Mouse (Mus musculus) MEL-GATA-1-ER (cell line): ENCODE data around the gene Tmod4.
A peak's percentile ranks its signal among the peaks of the same experiment; 100 is the strongest.

Experiments
- DNase-seq: peaks from one replicate; pipeline ENCODE4 v3.0.0-alpha.2; 2012; ENCODE audit warnings: low read depth; ENCODE audit errors: extremely low read depth

Tmod4 gene

DNA sequence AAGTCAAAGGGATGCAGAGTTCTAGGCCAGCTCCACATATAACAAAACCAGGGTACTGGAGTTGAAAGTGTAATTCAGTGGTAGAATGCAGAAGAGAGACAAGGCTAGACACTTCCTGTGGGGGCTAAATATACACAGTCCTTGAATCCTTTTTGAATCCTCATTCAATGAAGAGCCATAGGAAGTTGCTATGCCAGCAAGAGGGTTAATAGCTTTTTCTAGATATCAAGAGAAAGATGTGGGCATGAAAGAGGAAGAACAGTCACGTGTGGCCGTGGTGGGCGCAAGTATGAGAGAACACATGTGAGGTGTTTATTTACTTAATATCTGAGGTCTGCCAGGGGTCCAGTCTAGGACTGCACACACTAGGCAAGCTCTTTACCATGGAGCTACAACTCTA is 12.1 kb downstream of the Tmod4 start:
- no peak for DNase-seq

DNA sequence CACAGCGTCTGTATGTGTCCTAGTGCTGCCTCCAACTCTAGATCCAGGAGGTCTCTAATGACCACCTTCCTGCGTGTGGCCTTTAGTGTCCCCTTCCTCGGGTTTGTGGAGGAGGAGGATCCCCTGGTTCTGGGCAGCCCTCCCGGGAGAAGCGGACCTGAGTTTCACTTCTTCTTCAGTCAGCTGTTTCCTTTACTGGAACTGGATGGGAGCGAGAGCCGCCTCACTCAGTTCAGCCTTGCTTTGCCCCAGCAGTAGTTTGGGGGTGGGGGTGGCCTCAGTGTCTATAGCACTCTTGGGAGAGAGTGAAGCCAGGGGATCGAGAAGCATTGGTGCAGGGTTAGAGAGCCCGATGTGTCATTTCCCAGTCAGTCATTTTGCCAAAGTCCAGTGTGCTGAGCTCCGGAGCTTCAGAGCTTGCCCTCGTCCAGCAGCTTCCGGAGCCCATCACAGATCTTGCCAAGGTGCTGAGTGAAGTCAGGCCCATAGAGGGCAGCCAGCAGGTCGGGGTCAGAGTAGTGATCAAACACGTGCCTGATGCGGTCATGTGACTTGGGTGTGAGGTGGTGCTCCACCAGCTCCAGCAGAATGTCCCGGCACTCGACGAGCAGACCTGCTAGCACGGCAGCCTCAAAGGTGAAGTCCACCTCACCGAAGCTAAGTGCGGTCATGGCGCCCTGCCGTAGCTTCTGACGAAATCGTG is 15.5 kb downstream of the Tmod4 start:
- DNase-seq, result no peak

DNA sequence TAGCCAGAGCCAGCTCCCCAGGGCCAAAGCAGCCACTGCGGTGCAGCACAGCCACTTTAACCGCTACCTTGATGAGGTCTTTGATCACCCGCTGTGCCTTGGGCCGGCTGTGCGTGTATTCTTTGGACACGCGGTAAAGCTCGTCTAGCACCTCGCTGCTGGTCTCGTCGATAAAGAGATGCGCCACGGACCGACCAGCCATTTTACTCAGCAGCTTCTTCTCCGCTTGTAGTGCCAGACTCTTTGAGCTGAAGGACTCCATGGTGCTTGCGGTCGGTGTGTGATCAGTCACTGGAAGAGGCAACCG is 16.0 kb downstream of the Tmod4 start:
- no peak for DNase-seq

DNA sequence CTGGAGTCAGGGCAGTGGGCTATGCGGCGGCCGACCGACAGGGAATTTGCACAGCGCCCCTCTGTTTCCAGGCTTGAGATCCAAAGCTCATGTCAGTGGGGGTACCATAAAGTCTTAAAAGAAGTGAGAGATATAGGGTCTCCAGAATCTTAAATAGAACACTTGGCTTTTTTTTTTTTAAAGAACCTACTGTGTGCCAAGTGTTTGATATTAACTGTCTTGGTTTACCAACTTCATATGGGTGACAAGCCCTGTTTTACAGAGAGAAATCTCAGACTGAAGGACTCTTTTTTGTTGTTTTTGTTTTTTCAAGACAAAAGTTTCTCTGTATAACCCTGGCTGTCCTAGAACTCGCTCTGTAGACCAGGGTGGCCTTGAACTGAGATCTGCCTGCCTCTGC is 16.5 kb downstream of the Tmod4 start:
- no peak for DNase-seq

DNA sequence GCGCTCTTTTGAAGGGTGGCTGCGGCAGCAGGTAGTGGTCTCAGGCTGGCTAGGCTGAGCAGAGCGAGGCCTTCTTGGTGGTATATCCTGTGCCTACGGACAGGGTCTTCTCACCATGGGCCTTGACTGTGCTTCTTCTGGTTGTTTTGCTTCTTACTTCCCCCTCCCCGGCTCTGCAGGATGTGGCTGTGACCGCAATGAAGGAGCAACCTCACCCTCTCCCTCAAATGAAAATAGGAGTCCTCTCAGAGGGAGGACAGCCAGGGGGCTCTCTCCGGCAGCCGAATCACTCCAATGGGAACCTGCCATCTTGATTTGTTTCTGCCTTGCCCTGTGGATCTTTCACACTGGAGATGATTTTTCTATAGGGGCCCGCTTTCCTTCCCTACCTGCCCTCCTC is 17.2 kb downstream of the Tmod4 start:
- peak; percentile 70 for DNase-seq

DNA sequence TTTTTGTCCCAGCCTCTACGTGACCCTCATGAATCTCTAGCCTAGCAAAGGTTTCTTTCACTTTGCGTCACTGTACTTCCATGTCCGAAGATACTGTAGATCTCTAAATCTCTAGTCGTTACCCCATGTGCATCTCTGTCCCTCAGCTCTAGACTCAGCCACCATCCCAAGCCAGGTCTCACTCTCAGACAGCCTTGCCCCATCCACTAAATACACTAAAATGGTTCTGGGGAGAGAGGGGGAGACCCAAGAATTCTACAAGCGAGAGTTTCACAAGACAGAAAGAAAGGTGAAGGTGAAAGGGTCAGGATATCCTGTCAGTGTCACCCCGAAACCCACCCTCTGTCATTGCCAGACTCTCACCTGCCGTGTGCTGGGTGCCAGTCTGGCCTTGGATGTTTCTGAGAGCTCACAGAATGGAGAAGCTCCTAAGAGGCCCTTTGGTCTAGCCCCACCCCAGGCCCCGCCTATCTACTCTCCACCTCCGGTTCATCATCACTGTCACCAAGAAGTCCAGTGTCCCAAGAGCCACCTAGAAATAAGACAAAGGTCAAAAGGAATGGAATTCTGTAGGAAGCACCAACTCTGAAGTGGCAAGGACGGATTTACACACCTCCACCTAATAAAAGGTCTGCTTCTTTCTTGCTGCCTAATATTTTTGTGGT is 17.8 kb downstream of the Tmod4 start, which contains the start of gene Tnfaip8l2:
TSS of gene Tnfaip8l2 (minus strand) at position 409 of the 665 bp plus-strand sequence.
- peak; percentile 75 for DNase-seq

DNA sequence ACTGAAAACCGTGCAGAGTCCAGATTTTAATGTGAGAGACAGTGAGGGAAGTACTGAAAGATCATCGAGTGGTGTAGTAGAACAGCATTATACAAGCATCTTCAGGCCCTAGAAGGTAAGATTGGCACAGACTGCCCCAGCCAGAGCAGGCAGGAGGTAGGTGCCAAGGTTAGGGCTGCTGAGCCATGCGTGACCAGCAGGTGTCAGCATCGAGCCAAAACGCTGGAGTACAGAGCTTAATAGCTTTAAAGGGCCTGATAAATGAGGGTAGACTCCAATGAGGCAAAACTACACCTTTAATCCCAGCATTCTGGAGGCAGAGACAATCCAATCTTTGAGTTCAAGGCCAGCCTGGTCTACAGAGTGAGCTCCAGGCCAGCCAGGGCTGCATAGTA is 18.3 kb downstream of the Tmod4 start:
- DNase-seq, result peak; percentile 79

DNA sequence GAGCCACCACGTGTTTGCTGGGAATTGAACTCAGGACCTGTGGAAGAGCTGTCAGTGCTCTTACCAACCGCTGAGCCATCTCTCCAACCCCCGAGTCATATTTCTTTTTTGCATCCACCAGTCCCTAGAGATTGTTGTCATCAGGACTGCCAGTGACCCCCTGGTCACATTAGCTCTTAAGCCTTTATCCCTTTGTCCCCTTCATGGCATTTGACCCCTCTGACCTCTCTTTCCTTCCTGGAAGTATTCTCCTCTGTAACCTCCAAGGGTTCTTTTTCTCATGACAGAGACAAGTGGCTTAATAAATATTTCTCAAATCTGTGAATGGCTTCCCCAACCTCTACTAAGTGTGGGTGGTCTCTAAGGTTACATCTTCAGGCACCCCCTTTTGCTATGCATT is 23.6 kb downstream of the Tmod4 start:
- no peak for DNase-seq

DNA sequence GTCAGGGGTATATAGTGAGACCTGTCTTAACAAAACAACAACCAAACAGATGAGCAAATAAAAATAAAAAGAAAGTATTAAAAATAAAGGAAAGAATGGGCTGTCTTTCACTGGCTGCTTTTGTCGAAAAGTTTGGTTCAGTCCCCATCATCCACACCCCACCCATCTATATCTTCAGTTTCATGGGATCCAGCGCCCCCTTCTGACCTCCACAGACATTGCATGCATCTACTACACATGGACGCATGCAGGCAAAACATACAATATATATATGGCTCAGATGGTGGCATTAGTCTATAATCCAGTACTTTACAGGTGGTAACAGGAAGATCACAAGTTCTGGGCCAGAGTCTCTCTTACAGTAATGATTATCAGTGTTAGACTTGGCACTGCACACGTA is 29.6 kb downstream of the Tmod4 start:
- DNase-seq, result peak; percentile 83

DNA sequence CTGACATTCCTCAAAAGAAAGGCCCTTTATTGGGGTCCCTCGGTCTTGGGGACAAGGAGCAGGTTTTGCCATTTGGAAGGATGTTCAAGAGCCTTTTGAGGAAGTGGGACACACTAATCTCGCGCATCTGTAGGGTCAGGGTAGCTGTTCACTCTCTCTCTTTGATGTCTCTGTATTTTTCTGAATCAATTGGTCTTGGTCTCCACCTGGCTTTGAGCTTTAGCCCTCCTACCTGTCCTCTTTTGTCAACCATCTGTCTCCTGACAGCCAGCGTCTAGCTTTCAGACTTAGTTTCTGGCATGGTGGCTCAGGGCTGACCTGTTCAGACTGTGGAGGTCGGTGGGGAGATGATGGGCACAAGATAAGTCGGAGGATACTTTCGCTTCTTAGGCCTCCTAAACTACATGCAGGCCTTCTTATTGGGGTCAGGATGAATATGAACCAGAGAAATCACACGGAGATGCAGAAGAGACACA is 35.3 kb downstream of the Tmod4 start:
- no peak for DNase-seq

DNA sequence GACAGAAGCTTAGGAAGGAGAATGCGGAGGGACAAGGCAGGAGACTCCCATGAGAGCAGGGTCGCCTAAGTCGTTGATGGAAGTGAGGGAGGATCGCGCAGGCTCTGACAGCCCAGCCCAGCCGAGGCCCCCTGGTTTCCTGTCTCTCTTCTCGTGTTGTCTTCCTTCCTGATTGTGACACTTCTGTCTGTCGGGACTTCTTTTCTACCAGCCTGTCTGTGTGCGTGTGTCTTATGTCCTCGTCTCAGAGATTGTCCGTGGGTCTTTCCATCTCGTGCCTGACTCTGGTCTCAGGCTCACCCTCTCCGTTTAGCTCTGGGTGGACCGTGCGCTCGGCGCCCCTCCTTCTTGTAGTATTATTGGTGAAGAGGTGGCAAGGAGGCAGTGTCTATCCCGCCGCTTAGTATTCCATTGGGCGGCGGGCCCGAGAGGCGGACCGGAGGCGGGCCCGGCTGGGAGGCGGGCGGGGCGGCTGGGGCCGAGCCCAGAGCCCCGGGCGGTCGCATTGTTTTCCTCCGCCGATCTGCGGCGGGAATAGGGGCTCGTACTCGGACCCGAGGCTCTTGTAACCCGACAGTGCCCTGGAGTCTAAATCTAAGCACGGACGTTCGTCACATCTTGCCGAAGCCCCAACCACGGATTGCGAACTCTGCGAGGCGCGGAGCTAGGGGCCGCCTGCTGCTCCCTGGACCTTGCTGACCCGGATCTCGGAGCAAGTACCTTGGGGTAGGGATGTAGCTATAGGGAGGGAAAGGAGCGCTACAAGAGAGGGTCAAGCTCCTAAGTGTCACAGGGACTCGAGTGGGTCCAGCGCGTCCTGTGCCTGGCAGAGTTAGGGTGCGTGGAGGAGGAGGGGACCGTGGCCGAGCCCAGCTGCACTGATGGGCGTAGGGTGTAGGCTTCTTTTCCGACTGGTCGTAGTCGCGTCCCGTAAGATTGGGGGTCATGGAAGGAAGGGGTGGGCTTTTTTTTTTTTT is 36.0 kb downstream of the Tmod4 start, which contains the start of gene Sema6c:
TSS of gene Sema6c (plus strand) at position 471 of the 977 bp plus-strand sequence.
- DNase-seq, result peak; percentile 98

DNA sequence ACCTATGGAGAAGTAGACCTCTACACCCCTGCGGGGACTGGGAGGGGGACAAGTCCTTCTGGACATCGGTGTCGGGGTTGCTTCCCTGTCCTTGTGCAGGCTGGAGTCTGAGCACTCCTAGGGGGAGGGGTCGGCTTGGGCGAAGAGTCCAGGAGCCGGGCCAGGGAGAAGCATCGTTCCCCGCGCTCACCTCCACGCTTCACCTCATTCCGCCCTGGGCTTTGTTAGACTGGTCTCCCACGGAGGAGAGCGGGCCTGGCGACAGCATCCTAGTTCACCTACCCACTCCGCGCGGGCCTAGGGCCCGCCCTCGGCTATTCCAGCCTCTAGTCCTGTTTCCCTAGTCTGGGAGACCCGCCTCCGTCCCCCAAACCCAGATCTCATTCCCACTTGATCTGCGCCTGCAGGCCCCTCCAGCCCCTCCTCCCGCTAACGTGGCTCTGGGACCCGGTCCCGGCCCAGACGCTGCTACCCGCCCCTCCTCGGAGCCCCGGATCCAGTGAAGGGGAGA is 36.8 kb downstream of the Tmod4 start:
- no peak for DNase-seq

DNA sequence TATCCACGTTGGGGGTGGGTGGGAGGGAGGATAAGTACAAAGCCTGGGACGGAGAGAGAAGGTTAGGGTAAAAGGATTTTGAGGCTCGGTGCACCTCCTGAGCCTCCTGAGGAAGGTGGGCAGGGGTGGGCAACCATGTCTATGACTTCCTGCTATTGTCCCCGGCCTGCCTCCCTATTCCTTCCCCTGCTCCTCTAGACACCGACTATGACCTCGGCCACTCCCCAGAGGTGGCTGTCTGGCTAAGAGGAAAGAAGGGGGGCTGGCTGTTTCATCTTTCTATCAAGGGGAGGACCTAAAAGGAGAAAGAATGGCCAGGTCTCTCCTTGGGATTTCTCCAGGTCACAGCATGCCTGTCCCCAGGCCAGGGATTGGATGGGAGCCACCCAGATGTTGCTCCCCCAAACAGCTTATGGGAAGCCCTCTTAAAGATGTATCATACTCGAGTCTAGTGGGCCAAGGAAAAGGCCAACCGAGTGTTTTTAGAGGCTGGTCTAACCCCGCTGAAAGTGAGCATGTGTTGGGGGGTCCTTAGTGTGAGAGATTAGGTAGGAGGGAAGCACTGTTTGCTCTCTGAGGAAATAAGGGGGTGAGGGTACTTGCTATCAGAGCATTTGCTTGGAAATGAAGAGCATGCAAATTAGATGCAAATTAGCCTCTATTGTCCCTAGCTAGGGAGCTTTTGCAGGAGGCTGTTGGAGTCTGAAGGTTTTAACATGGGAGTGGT is 37.5 kb downstream of the Tmod4 start:
- DNase-seq, result no peak

DNA sequence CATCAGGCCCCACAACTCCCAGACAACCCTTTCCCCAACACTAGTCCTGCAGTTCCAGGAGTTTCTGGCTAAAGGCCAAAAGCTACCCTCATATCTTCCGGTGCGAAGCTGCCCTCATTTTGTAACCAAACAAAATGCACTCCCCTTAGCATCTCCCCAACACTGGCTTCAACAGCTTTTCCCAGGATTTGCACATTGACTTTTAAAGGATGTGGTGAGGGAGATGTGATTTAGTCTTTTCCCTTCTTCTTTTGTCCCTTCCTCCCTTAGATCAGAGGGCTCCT is 38.0 kb downstream of the Tmod4 start:
- no peak for DNase-seq

DNA sequence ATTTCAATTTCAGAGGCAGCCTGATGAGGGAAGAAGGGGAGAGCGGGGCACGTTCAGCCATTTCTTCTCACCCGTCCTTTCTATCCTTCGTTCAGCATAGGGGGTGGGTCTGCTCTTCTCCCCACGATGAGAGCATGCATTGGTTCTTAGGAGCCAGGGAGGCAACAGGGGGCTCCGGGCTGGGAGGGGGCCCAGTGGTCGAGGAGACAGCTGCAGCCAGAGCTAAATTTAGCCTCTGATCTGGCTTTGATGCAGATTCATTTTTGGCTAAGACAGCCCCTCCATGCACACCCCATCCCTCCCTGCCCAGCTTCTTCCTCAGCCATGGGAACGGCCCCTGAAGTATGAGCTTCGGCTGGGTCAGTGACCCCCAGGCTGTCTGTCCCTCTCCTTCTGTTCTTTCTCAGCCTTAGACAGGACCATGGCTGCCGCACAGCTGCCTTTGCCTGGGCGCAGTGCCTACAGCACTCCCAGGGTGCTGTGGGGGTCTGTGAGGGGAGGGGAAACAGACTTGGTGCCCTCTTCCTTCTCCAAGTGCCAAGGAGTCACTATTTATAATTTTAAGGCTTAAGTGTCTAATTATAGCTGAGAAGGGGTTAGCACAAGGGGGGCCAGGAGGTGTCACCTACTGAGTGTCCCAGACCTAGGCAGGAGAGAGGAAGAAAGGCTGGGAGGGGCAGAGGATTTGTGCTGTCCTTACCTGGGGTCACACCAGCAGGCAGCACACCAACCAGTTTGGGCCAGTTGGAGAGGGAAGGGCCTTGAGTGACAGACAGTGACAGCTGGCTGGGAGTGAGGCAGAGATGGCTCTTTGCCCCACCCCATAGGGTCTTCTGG is 39.4 kb downstream of the Tmod4 start:
- no peak for DNase-seq

DNA sequence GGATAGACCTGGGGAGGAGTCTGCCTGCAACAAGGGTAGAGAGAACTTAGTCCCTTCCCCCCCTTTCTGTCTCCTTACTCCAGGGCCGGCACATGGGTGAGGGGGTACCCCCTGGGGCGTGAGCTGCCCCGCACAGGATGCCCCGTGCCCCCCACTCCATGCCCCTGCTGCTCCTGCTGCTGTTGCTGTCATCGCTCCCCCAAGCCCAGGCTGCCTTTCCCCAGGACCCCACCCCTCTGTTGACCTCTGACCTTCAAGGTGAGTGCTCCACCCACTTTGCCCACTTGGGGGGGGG is 39.9 kb downstream of the Tmod4 start:
- DNase-seq, result no peak

DNA sequence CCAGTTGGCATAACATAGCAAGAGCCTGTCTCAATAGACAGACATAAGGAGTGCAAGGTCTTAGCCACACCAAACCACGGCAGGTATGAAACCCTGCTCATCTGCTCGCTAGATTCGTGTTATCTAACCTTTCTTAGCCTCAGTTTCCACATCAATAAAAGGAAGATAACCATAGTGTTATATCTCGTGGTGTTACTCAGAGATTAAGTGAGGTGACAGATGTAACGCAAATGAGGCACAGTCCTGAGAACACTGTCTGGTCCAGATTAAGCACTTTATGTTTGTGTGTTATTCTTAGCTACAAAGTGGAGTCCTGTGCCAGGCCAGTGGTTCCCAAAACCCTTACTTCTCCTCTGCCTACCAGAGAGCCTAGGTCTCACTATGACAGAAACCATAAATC is 40.6 kb downstream of the Tmod4 start:
- DNase-seq, result no peak

DNA sequence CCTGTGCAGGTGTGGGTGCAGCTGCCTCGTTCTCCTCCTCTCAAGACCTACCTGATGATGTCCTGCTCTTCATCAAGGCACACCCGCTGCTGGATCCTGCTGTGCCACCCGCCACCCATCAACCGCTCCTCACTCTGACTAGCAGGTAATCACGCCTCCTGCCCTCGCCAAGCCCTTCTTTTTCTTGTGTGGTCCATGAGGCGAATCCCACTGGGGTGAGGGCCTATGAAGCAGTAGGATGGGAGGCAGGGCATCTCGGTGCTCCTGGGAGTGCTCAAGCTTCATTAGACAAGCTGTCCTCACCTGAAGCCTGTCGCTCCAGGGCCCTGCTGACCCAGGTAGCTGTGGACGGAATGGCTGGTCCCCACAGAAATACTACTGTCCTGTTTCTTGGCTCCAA is 45.7 kb downstream of the Tmod4 start:
- DNase-seq, result no peak

DNA sequence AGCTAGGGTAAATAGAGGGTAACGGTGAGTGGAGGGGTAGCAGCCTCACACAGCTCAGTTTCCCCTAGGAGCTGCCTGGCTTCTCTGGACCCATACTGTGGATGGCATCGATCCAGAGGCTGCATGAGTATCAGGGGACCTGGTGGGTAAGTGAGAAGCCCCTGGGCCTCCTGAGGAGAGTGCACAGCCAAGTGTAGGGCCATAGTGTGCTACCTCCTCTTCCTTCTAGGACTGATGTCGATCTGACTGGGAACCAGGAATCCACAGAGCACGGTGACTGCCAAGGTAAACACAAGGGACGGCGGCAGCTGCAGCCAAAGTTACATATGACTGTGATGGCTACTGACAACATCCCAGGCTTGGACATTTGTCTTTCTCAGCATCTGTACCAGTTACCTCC is 46.8 kb downstream of the Tmod4 start:
- DNase-seq, result no peak

DNA sequence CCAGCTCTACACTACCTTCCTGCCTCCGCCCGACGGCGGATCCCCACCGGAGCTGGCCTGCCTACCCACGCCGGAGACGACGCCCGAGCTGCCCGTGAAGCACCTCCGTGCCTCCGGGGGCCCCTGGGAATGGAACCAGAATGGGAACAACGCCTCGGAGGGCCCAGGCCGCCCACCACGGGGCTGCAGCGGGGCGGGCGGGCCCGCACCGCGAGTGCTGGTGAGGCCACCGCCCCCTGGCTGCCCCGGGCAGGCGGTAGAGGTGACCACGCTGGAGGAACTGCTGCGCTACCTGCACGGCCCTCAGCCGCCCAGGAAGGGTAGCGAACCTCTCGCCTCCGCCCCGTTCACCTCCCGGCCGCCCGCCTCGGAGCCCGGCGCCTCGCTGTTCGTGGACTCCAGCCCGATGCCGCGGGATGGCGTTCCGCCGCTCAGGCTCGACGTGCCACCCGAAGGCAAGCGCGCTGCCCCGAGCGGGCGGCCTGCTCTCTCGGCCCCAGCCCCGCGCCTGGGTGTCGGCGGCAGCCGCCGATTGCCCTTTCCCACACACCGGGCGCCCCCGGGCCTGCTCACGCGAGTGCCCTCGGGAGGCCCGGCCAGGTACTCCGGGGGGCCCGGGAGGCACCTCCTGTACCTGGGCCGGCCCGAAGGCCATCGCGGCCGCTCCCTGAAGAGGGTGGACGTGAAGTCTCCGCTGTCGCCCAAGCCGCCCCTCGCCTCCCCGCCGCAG is 48.4 kb downstream of the Tmod4 start:
- DNase-seq, result no peak
